Mouse (Mus musculus) myocyte (in vitro differentiated cells): ENCODE measurements around the gene Srpx2. TPM values are rescaled to one million over a fixed set of nuclear protein-coding genes. Genes with fewer than 3 reads are reported as not detected.

ENCODE experiments used
- H3K27me3 ChIP-seq: one replicate; pipeline ENCODE4 v1.6.1; 2011; ENCODE audit not compliant: control insufficient read depth, insufficient read depth, insufficient read length
- H3K36me3 ChIP-seq: one replicate; pipeline ENCODE4 v1.6.1; 2011; ENCODE audit not compliant: control insufficient read depth, insufficient read depth
- H3K4me2 ChIP-seq: one replicate; pipeline ENCODE4 v1.6.1; 2011; ENCODE audit warnings: low read depth, control low read depth
- H3K4me3 ChIP-seq: one replicate; pipeline ENCODE4 v1.5.1; 2011; ENCODE audit warnings: mild to moderate bottlenecking, control low read depth, moderate library complexity
- H3K79me2 ChIP-seq: one replicate; pipeline ENCODE4 v1.6.1; 2011; ENCODE audit not compliant: control insufficient read depth, insufficient read depth
- H3ac ChIP-seq: one replicate; pipeline ENCODE4 v1.6.1; 2011; ENCODE audit not compliant: control insufficient read depth, insufficient read length
- CEBPB ChIP-seq: IDR thresholded peaks from 2 replicates; pipeline ENCODE4 v1.6.1; 2011; ENCODE audit warnings: mild to moderate bottlenecking, moderate library complexity; ENCODE audit not compliant: poor library complexity, insufficient read depth, severe bottlenecking
- E2F4 ChIP-seq: IDR thresholded peaks from one replicate; pipeline ENCODE4 v1.6.1; 2011; ENCODE audit warnings: mild to moderate bottlenecking, control low read depth, moderate library complexity; ENCODE audit not compliant: insufficient read depth
- MAX ChIP-seq: IDR thresholded peaks from one replicate; pipeline ENCODE4 v1.6.1; 2011; ENCODE audit warnings: low read depth, mild to moderate bottlenecking, control low read depth
- MYOD1 ChIP-seq, 3 experiments: IDR thresholded peaks; one replicate each; pipeline ENCODE4 v1.6.1; 2011; ENCODE audit warnings: control low read depth in 2 of 3, low read depth in 2 of 3, mild to moderate bottlenecking in 2 of 3, moderate library complexity in 1 of 3; ENCODE audit not compliant: insufficient read length in 2 of 3, control insufficient read depth in 1 of 3
- MYOG ChIP-seq, 3 experiments: IDR thresholded peaks; one replicate each; pipeline ENCODE4 v1.6.1; 2011; ENCODE audit warnings: control low read depth in 2 of 3, low read depth in 2 of 3, mild to moderate bottlenecking in 2 of 3; ENCODE audit not compliant: insufficient read length in 2 of 3, control insufficient read depth in 1 of 3, insufficient read depth in 1 of 3
- POLR2A ChIP-seq: IDR thresholded peaks from one replicate; pipeline ENCODE4 v1.6.1; 2011; ENCODE audit warnings: low read depth, mild to moderate bottlenecking, control low read depth, moderate library complexity; ENCODE audit not compliant: insufficient read length
- POLR2AphosphoS2 ChIP-seq: IDR thresholded peaks from one replicate; pipeline ENCODE4 v1.6.1; 2011; ENCODE audit warnings: low read depth, control low read depth; ENCODE audit not compliant: insufficient read length
- REST ChIP-seq: IDR thresholded peaks from one replicate; pipeline ENCODE4 v1.6.1; 2011; ENCODE audit warnings: mild to moderate bottlenecking, control low read depth, moderate library complexity; ENCODE audit not compliant: insufficient read depth, insufficient read length
- SRF ChIP-seq: IDR thresholded peaks from one replicate; pipeline ENCODE4 v1.6.1; 2011; ENCODE audit warnings: low read depth; ENCODE audit not compliant: control insufficient read depth, insufficient read length
- TCF12 ChIP-seq: IDR thresholded peaks from one replicate; pipeline ENCODE4 v1.6.1; 2011; ENCODE audit warnings: mild to moderate bottlenecking, control low read depth; ENCODE audit not compliant: poor library complexity, insufficient read depth, severe bottlenecking
- TCF3 ChIP-seq: IDR thresholded peaks from one replicate; pipeline ENCODE4 v1.6.1; 2011; ENCODE audit warnings: low read depth, control low read depth; ENCODE audit not compliant: insufficient read length
- USF1 ChIP-seq: IDR thresholded peaks from one replicate; pipeline ENCODE4 v1.6.1; 2011; ENCODE audit warnings: low read depth, mild to moderate bottlenecking, control low read depth, moderate library complexity
- polyA plus RNA-seq: library from polyadenylated mRNA; unstranded; fragments of >200 nt; fragmentation: generic; extraction: Trizol; gene quantifications from one replicate; pipeline ENCODE4 v1.2.1, GENCODE M21; 2012; ENCODE audit warnings: missing spikeins

The Srpx2 gene
- polyA plus RNA-seq, result 41.2 TPM

DNA sequence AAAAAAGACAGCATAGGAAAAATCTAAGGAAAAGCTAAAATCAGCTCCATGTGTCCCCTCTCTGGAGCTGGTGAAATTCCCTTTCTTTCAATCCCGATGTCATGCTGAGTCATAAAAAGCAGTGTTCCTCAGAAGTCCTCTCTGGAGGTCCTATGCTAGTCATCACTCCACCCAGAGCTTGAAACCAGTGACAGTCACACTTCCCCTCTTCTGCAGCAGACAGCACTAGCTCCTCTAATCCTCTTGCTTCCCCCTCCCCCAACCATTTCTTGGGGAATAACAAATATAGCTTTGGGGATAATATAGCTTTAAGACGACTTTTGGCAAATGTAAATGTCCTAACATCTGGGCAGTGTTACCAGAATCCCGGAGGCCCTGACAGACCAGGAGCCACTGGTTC is at the start of gene Srpx2:
Gene Srpx2 (plus strand): TSS at position 166 of the 400 bp plus-strand sequence.
- TF ChIP-seq POLR2A (no peak), USF1 (no peak)
- Histone ChIP-seq H3K4me2 (peak within 1 kb of the TSS; percentile 69), H3K36me3 (no peaks in the 10 kb centered on the region), H3K79me2 (peaks cover 18% of the 10 kb centered on the region), H3K27me3 (no peaks in the 10 kb centered on the region), H3ac (no peak within 1 kb of the TSS), H3K4me3 (peak within 1 kb of the TSS; percentile 26)

DNA sequence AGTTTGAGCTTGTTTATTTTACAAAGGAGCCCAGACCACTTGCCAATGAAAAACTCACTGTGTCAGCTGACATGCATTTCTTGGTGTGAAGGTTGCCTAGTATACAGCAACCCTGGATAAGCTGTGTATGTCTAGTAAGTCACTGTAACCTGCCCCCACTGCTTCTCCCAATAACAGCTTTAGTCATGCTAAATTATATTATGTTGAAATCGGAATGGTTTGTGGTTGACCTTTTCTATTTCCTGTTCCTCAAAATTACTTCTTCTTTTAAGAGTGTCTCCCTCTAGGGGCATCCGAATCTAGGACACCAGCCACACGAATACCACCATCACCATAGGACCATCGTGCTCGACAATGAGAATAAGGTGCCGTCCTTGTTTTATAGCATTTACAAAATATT is 38.5 kb upstream of the Srpx2 start:
- Histone ChIP-seq H3ac (no peak overlapping the region), H3K79me2 (no peaks in the 10 kb centered on the region), H3K4me2 (no peak overlapping the region), H3K27me3 (no peaks in the 10 kb centered on the region), H3K4me3 (no peak overlapping the region), H3K36me3 (no peaks in the 10 kb centered on the region)
- TF ChIP-seq MAX (no peak), MYOD1 (IDR thresholded peaks at IDR 0.05; ENCODE audit: control insufficient read depth in 1 of 3, insufficient read length in 2 of 3, low read depth in 2 of 3) (no peak), CEBPB (no peak), MYOG (IDR thresholded peaks at IDR 0.05; ENCODE audit: control insufficient read depth in 1 of 3, insufficient read depth in 1 of 3, insufficient read length in 2 of 3, low read depth in 2 of 3) (no peak), USF1 (no peak), E2F4 (no peak)

DNA sequence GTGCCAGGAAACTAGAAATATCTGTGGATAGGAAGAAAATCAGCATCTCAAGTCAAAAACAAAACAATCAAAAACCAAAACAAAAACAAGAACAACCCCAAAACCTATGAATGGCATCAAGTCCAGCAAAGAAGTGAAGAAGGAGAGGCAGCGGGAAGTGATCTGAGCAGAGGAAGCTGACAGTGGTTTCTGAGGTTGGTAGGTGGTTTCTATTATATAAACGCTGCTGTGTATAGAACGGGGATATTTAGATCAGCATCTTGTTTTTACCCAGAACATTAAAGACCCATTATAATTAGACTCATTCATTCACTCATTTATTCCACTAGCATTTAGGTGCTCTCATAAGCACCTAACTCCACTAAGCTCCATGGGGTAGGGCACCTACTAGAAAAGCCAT is 20.9 kb upstream of the Srpx2 start:
- no peaks in the 10 kb centered on the region for H3K79me2 ChIP-seq
- H3K36me3 ChIP-seq, result no peaks in the 10 kb centered on the region
- TF ChIP-seq TCF12 (no peak), MYOG (IDR thresholded peaks at IDR 0.05; ENCODE audit: control insufficient read depth in 1 of 3, insufficient read depth in 1 of 3, insufficient read length in 2 of 3, low read depth in 2 of 3) (no peak), MYOD1 (IDR thresholded peaks at IDR 0.05; ENCODE audit: control insufficient read depth in 1 of 3, insufficient read length in 2 of 3, low read depth in 2 of 3) (no peak), POLR2A (no peak), TCF3 (no peak), REST (no peak), POLR2AphosphoS2 (no peak), MAX (no peak)
- H3ac ChIP-seq, result no peak overlapping the region
- H3K4me3 ChIP-seq, result no peak overlapping the region
- H3K27me3 ChIP-seq, result no peaks in the 10 kb centered on the region
- no peak overlapping the region for H3K4me2 ChIP-seq

DNA sequence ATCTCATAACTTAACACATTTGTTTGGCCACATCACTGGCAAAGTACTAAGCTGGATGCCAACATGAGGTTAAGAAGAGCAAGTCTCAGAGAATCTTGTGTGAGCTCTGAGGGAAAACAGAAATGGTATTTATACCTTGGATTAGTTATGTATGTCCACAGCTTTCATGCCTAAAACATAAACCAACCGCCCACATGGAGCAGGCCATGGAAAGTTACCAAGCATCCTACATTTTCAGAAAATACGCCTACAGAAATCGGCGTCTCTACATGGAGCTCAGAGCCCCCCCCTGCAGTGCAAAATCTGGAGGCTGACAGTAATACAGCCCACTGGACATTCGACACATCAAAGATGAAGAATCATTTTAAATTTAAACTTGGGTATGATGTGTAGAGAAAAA is 20.1 kb upstream of the Srpx2 start:
- H3K4me2 ChIP-seq, result no peak overlapping the region
- TF ChIP-seq MYOG (IDR thresholded peaks at IDR 0.05; ENCODE audit: control insufficient read depth in 1 of 3, insufficient read depth in 1 of 3, insufficient read length in 2 of 3, low read depth in 2 of 3) (no peak), TCF12 (no peak), MYOD1 (IDR thresholded peaks at IDR 0.05; ENCODE audit: control insufficient read depth in 1 of 3, insufficient read length in 2 of 3, low read depth in 2 of 3) (no peak), E2F4 (no peak), SRF (no peak), POLR2AphosphoS2 (no peak), CEBPB (no peak), TCF3 (no peak), USF1 (no peak), MAX (no peak), REST (no peak), POLR2A (no peak)
- no peak overlapping the region for H3K4me3 ChIP-seq
- H3K27me3 ChIP-seq, result no peaks in the 10 kb centered on the region
- no peaks in the 10 kb centered on the region for H3K79me2 ChIP-seq
- no peak overlapping the region for H3ac ChIP-seq
- no peaks in the 10 kb centered on the region for H3K36me3 ChIP-seq

DNA sequence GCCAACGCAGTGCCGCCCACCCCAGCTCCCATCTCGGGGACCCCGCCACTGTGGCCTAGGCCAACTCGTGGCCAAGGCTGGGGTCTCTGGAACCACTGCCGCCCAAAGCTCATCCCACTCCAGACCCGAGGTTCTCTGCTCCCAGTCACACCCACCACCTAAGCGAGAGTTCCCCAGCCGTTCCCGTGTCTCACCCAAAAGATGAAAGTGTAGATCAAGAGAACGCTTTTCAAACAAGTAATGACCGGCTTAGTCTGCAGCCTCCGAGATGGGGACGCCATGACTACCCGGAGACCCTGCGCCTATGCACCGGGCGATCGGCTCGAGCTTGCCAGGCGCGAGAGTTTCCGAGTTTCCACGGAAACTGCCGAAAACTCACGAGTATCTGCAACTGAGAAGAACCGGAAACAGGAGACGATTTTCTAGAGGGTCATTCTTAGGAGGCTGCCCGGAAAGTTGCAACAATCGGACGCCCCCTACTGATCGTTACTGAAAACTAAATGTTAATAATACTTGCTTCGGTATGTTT is 10.1 kb upstream of the Srpx2 start, which contains the start of gene Tspan6:
Gene Tspan6 (minus strand): TSS at position 416 of the 529 bp plus-strand sequence.
- peak within 1 kb of the TSS; percentile 74 for H3K4me2 ChIP-seq
- no peak within 1 kb of the TSS for H3ac ChIP-seq
- H3K27me3 ChIP-seq, result no peaks in the 10 kb centered on the region
- no peaks in the 10 kb centered on the region for H3K79me2 ChIP-seq
- no peaks in the 10 kb centered on the region for H3K36me3 ChIP-seq
- TF ChIP-seq POLR2A, result peak; percentile 27
- TF ChIP-seq E2F4, result no peak
- peak within 1 kb of the TSS; percentile 35 for H3K4me3 ChIP-seq
